Mouse (Mus musculus) R1 (cell line): ENCODE measurements around the gene Lipt2.

Experiments
- DNase-seq: peaks from one replicate; pipeline ENCODE4 v3.0.0-alpha.2; 2018; ENCODE audit warnings: low read depth, low spot score

The Lipt2 gene

DNA sequence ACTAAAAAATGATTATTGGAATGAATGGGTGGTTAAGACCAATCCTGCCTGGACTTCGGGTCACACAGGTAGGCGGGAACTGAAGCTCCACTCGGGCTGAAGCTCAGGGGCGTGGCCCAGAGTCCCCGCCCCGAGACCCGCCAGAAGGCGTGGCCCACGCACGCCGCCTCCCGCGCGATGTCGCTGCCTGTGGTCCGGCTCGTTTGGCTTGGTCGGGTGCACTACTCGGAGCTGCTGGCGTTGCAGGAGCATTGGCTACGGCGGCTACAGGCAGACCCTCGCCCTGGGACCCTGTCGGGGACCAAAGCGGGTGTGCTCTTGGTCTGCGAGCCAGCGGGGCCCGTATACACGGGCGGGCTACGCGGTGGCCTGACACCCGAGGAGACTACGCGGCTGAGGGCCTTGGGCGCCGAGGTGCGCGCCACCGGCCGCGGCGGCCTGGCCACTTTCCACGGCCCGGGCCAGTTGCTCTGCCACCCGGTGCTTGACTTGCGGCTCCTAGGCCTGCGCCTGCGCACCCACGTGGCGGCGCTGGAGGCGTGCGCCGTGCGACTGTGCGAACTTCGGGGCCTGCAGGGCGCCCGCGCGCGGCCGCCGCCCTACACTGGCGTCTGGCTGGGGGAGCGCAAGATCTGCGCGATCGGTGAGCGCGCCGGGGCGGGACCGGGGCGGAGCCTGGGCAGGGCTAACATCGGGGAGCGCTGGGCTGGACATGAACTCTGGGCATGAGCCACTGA, at the start of gene Lipt2:
Gene Lipt2 (plus strand): TSS at position 173 of the 737 bp plus-strand sequence.
- peak; percentile 88 for DNase-seq

- DNase-seq: peak; percentile 74
Measured at GRCm38 (mm10) chr7:100111506-100111905, 47.6 kb upstream of the Lipt2 start.

- no peak for DNase-seq
Measured at GRCm38 (mm10) chr7:100113821-100114220, 45.3 kb upstream of the Lipt2 start.

- DNase-seq: no peak
Measured at GRCm38 (mm10) chr7:100114279-100114678, 44.8 kb upstream of the Lipt2 start.

DNA sequence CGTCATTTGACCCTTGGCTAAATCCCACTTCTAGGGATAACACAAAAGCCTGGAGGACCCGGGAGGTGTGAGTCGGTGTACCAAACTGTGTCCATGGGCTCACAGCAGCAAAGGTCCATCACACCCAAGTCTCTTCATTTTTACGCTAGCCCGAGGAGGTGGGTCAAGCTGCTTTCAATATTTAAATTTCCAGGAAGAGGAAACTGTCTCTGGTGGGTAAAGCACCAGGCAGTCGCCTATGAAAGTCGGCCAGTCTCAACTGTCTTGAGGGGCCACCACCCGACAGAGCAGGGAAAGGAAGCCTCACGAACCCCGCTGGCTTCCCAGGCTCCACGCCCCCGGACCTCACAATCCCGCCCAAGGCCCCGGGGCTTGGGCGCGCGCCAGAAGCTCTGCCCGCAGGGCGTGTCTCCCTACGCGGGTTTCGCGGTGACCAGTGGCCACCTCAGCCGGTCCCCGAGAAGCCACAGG, 38.3 kb upstream of the Lipt2 start:
- DNase-seq: peak; percentile 75

GRCm38 (mm10) chr7:100121376-100121789, 37.7 kb upstream of the Lipt2 start, which contains the start of gene Pold3:
Pold3 (minus strand) TSS chr7:100121565.
- peak; percentile 97 for DNase-seq

DNA sequence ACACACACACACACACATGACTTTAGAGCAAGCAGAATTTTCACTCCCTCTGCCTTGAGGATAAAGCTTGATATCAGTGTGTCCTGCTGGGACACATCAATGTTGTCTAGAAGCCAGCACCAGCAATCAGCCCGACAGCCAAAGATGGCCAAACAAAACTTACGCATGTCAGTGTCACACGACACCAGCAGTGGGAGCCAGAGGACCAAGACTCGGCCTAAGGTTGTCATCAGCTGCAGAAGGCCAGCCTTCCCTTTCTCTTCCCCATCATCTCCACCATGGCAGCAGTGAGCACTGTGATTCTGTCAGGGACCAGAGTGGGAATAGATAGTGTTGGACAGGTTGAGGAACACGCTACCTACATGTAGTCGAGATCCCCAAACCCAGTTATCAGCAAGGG, 35.6 kb upstream of the Lipt2 start:
- peak; percentile 81 for DNase-seq

DNA sequence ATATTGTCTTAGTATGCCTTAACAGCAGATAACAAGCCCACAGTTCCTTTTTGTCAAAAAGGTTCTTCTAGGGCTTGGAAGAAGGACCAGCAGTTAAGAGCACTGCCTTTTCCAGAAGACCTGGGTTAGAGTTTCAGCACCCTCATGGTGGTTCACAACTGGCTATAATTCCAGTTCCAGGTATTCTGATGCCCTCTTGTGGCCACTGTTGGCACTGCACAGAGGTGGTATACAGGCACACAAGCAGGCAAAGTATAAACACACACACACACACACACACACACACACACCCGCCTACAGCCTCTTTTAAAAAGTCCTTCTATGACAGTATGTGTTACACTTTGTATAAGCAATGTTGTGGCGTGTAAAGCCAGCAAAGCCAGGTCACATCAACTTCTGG, 34.9 kb upstream of the Lipt2 start:
- peak; percentile 85 for DNase-seq

DNA sequence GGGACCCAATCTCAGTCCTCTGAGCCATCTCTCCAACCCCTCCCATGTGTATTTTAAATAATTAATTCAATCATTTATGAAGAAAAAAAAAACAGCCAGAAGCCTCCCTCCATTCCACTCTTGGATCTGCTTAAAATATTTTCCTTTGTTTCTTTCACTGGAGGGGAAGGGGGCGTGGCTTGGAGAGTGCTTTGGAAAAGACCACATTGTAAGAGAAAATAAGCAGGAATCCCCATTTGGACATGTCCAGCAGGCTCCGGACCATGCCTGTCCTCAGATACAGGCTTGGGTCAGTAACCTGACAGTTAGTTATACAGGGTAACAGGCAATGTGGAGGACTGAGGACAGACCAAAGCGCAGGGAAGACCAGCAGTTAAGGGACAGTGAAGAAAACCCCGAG, 33.9 kb upstream of the Lipt2 start:
- DNase-seq: no peak

DNA sequence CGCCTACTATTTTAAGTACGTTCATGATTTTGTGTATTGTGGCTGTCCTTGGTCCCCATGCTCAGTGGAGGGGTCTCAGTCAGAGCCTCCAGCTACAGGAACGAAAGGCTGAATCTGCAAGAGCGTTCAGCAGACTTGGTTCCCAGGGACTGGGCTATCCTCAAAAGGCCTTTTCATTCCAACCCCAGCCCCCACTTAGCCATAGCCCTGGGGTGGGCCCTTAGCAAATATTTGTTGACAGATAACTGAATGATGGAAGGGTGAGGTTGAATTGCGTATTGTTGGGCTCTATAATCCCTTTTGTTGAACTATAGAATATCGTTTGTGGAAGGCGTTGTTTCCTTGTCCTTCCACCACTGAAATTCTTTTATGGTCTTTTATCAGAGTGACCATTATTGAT, 32.6 kb upstream of the Lipt2 start:
- no peak for DNase-seq

DNA sequence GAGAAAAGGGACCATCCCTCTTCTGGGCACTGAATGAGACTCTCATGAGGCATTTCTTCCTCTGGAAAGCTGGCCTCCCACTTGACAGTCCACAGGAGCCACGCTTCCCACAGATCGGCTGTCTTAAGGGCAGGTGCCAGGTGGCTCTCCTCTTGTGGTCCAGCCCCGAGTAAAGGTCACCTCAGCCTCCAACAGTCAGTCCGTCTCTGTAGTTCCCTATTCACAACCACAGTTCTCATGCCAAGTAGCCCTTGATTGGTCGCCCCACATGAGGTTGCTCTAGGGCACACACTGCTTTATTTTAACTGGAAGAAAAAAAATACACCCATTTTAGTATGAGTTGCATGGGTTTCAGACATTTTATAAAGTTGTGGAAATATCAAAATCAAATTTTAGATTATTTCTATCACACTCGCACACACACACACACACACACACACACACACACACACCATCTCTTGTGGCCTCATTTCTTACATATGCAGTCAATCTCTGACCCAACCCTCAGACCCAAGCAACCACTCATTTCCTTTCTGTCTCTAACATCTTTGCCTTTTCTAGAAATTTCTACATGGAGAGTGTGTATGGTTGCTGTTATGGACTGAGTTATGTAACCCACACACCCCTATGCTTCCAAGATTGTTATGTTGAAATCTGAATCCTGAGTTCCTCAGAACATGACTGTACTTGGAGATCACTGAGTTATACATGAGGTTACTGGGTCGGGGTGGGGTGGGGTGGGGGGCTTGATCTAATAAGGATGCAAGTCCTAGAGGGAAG, 30.6 kb upstream of the Lipt2 start:
- no peak for DNase-seq

- DNase-seq: no peak
Measured at GRCm38 (mm10) chr7:100130592-100130991, 28.5 kb upstream of the Lipt2 start.

DNA sequence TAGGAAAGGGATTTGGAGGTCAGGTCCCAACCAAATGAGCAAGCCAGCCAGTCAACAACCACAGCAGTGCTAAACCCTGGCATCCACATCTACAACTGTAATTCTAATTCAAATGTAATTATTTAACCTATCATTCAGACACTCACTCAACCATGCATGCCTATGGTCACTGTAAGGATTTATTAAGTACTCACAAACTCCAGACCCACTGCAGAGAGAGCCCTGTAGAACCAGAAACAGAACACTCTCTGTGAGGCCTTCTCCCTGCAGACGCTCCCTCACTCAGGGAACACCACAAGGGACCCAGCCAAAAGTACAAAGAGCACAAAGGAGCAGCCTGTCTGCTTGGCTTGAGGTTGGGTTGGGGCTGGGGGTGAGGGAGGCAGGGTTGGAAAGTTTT, 26.7 kb upstream of the Lipt2 start:
- no peak for DNase-seq

GRCm38 (mm10) chr7:100137038-100137437, 22.0 kb upstream of the Lipt2 start:
- no peak for DNase-seq

GRCm38 (mm10) chr7:100138075-100138474, 21.0 kb upstream of the Lipt2 start:
- DNase-seq: no peak

DNA sequence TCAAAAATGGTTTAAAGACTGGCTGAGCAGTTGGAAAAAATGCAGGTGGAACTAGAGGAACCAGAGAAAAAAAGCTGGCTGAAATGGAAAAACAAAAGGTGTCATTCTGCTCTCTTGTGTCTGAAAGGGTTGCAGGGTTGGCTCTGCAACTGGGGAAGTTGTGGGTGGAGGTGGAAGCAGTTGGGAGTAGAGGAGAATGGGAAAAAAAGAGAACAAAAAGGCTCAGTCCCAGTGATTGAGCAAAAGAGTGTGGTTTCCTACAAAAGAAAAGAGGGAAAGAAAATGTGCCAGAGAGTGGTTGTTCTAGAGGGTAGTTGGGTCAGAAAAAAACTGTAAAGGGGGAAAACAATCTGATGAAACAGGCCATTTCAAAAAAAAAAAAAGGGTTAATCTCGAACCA, 18.5 kb upstream of the Lipt2 start:
- no peak for DNase-seq

DNA sequence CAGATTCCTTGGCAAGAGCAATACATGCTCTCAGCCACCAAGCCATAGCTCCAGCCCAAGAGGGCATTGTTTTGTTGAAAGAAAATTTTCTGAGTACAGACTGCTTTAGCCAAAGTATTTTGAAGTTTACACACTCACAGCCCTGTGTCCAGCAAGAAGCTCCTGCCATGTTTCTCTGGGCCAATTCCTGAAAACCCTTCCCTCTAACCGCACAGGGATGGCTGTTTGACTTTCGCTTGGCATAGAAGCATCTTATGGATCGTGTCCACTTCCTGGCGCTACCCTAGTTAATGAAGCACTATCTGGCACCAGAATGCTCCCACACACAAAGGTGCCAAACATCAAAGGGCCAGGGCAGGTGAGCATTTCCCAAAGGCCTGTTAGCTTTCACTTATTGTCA, 10.5 kb upstream of the Lipt2 start:
- DNase-seq: no peak

- DNase-seq: peak; percentile 8
Measured at GRCm38 (mm10) chr7:100150086-100150485, 9.0 kb upstream of the Lipt2 start.

DNA sequence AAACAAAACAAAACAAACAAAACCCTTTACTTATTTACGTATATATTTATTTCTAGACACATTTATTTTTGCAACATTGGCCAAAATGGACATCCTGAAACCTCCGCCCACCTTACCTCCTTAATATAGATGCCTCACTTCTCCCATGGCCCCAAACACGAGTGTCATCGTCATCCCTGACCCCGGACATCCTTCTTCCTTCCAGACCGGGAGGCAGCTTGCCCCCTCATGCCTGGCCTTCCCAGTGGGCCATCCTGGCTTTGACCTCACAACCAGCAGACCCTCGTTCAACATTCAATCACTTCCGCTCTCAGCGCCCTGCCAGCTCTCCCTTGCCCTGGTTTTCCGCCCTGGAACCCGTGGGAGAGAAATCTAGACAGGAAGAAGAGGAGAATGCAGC, 8.5 kb upstream of the Lipt2 start:
- DNase-seq: no peak

DNA sequence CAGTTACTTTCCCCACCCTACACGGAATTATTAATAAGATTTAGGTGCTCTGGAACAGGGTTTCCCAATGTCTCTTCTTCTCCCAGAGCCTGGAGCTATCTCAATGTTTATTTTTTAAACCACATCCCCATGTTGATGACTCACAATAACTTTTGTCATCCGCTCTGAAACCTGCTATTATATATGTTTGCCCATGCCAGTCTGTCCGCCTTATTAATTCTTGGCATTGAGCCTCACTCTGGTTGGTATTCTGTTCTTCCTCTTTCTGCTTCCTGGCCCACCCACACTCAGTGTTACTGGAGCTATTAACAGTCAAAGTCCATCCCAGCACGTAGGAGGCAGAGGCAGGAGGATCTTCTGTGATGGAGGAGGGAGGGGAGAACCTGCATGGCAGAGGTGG, 1.4 kb upstream of the Lipt2 start:
- no peak for DNase-seq

DNA sequence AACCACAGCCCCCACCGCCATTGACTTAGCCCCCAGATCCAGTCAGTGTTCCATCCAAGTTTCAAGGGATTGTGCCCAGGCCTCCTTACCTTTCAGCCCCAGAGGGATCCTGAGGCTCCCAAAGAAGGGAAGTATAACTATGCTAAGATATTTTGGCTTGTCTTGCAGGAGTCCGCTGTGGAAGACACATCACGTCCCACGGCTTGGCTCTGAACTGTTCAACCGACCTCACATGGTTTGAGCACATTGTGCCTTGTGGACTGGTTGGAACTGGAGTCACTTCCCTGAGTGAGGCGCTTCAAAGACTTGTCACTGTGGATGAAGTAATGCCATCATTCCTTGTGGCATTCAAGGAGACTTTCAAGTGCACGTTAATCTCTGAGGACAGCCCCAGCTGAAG, 929 bp downstream of the Lipt2 start:
- DNase-seq: peak; percentile 28

GRCm38 (mm10) chr7:100163506-100163905, 4.4 kb downstream of the Lipt2 start:
- no peak for DNase-seq

DNA sequence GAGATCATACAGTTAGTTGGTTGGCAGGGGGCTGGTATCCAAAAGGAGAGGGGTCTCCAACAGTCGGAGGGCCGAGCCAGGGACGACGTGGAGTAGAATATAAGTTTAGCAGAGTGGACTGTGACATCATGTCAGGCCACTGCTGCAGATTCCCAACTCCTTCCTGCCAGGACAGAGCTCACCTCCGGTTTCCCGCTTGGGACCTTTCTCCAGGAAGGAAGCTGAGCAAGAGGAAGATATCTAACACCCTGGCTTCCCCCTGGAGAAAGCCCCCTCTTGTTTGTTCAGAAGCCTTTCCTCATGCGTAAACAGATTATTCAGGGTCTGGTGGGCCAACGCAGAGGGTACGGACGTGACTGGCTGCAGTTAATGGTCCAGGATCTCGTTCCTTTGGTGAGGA, 9.6 kb downstream of the Lipt2 start:
- DNase-seq: no peak
